Mouse (Mus musculus) CH12.LX (cell line): ENCODE measurements at regions not wholly inside any gene's neighbourhood (a gene's known extent, or its start where the extent isn't known, plus 50 kb on each side); places are given as distances from the start of the nearest gene placed in this dataset.

ENCODE experiments used
- DNase-seq: peaks from one replicate; pipeline ENCODE4 v3.0.0-alpha.2; 2013; ENCODE audit errors: extremely low read depth
- H3K27ac ChIP-seq: 2 replicates; pipeline ENCODE4 v1.5.1; 2012; ENCODE audit warnings: low read depth, mild to moderate bottlenecking, control low read depth, moderate library complexity; ENCODE audit not compliant: insufficient read depth
- H3K27me3 ChIP-seq: replicated peaks from 2 replicates; pipeline ENCODE3; 2012; ENCODE audit warnings: inconsistent platforms
- H3K36me3 ChIP-seq, 2 experiments: replicated peaks in 1 of 2; 2 replicates each; pipeline versions ENCODE3 to v1.6.1; 2012; ENCODE audit warnings: inconsistent platforms in 1 of 2, low read length in 1 of 2, mild to moderate bottlenecking in 1 of 2, mixed read lengths in 1 of 2, moderate library complexity in 1 of 2; ENCODE audit not compliant: control insufficient read depth in 1 of 2, insufficient read depth in 1 of 2
- H3K4me1 ChIP-seq, 2 experiments: 2 replicates each; pipeline ENCODE4 v1.6.1; 2012; ENCODE audit warnings: inconsistent platforms in 1 of 2, moderate library complexity in 1 of 2; ENCODE audit not compliant: insufficient read depth in 2 of 2, control insufficient read depth in 1 of 2
- H3K4me2 ChIP-seq: 2 replicates; pipeline ENCODE4 v1.6.1; 2012; ENCODE audit warnings: low read depth, mild to moderate bottlenecking, control low read depth; ENCODE audit not compliant: poor library complexity, insufficient read depth, severe bottlenecking
- H3K4me3 ChIP-seq, 3 experiments: fragments of 150-350 bp in 1 of 3; sonication (generic) in 1 of 3; replicated peaks in 1 of 3; 2 replicates each; pipeline versions ENCODE3 to v1.5.1; 2011 to 2012; ENCODE audit warnings: low read depth in 2 of 3, low read length in 2 of 3, mild to moderate bottlenecking in 2 of 3, moderate library complexity in 2 of 3, control low read depth in 1 of 3, improper control_type of control experiment in 1 of 3, inconsistent platforms in 1 of 3, mixed read lengths in 1 of 3; ENCODE audit not compliant: poor library complexity in 1 of 3
- H3K79me2 ChIP-seq: replicated peaks from 2 replicates; pipeline ENCODE4 v1.6.1; 2012; ENCODE audit warnings: mild to moderate bottlenecking, moderate library complexity; ENCODE audit not compliant: control insufficient read depth, poor library complexity, insufficient read depth, severe bottlenecking; ENCODE audit errors: extremely low read depth
- H3K9ac ChIP-seq: 2 replicates; pipeline ENCODE4 v1.6.1; 2012; ENCODE audit warnings: low read depth, mild to moderate bottlenecking, control low read depth, moderate library complexity; ENCODE audit not compliant: insufficient read depth
- H3K9me3 ChIP-seq: replicated peaks from 2 replicates; pipeline ENCODE3; 2012; ENCODE audit warnings: low read length, inconsistent platforms, mixed read lengths
- BHLHE40 ChIP-seq: IDR thresholded peaks from 2 replicates; pipeline ENCODE4 v1.6.1; 2011; ENCODE audit warnings: mild to moderate bottlenecking, low read depth, low read length, improper control_type of control experiment
- CHD2 ChIP-seq: IDR thresholded peaks from 2 replicates; pipeline ENCODE4 v1.6.1; 2011; ENCODE audit warnings: low read length, improper control_type of control experiment
- CTCF ChIP-seq, 2 experiments: IDR thresholded peaks in 1 of 2; conservative IDR thresholded peaks in 1 of 2; 2 replicates each; pipeline ENCODE4 v1.5.1; 2011 to 2012; ENCODE audit warnings: low read depth in 2 of 2, low read length in 2 of 2, improper control_type of control experiment in 1 of 2, inconsistent platforms in 1 of 2, mild to moderate bottlenecking in 1 of 2, moderate library complexity in 1 of 2
- E2F4 ChIP-seq: IDR thresholded peaks from 2 replicates; pipeline ENCODE4 v1.6.1; 2011; ENCODE audit warnings: low read depth, low read length, improper control_type of control experiment; ENCODE audit not compliant: insufficient replicate concordance
- GABPA ChIP-seq: IDR thresholded peaks from 2 replicates; pipeline ENCODE4 v1.6.1; 2012; ENCODE audit warnings: low read depth, low read length, improper control_type of control experiment, inconsistent platforms; ENCODE audit not compliant: insufficient replicate concordance
- HCFC1 ChIP-seq: IDR thresholded peaks from 2 replicates; pipeline ENCODE4 v1.6.1; 2012; ENCODE audit warnings: low read depth, mild to moderate bottlenecking, inconsistent platforms, low read length, improper control_type of control experiment
- IRF4 ChIP-seq: IDR thresholded peaks from 2 replicates; pipeline ENCODE4 v1.6.1; 2014; ENCODE audit warnings: low read depth, mild to moderate bottlenecking, inconsistent platforms, low read length, improper control_type of control experiment
- JUN ChIP-seq: IDR thresholded peaks from 2 replicates; pipeline ENCODE4 v1.6.1; 2011; ENCODE audit warnings: low read depth, mild to moderate bottlenecking, low read length, improper control_type of control experiment, moderate library complexity; ENCODE audit not compliant: insufficient read depth
- JUND ChIP-seq: conservative IDR thresholded peaks from 2 replicates; pipeline ENCODE4 v1.6.1; 2011; ENCODE audit warnings: low read depth, low read length, improper control_type of control experiment
- MAFK ChIP-seq: IDR thresholded peaks from 2 replicates; pipeline ENCODE4 v1.6.1; 2011; ENCODE audit warnings: low read length, improper control_type of control experiment; ENCODE audit not compliant: insufficient replicate concordance
- MAX ChIP-seq: IDR thresholded peaks from 2 replicates; pipeline ENCODE4 v1.6.1; 2011; ENCODE audit warnings: low read length, improper control_type of control experiment
- MAZ ChIP-seq: IDR thresholded peaks from 2 replicates; pipeline ENCODE4 v1.6.1; 2012; ENCODE audit warnings: low read depth, mild to moderate bottlenecking, inconsistent platforms, low read length, improper control_type of control experiment, moderate library complexity
- MEF2A ChIP-seq: IDR thresholded peaks from 2 replicates; pipeline ENCODE4 v1.6.1; 2014; ENCODE audit warnings: low read depth, mild to moderate bottlenecking, inconsistent platforms, low read length, improper control_type of control experiment, borderline replicate concordance
- MYC ChIP-seq: IDR thresholded peaks from 2 replicates; pipeline ENCODE4 v1.6.1; 2011; ENCODE audit warnings: low read depth, mild to moderate bottlenecking, improper control_type of control experiment, low read length
- NELFE ChIP-seq: IDR thresholded peaks from 2 replicates; pipeline ENCODE4 v1.6.1; 2011; ENCODE audit warnings: low read depth, low read length, improper control_type of control experiment
- POLR2A ChIP-seq: IDR thresholded peaks from 2 replicates; pipeline ENCODE4 v1.6.1; 2011; ENCODE audit warnings: low read depth, mild to moderate bottlenecking, improper control_type of control experiment, low read length
- POLR2AphosphoS2 ChIP-seq: IDR thresholded peaks from 2 replicates; pipeline ENCODE4 v1.6.1; 2011; ENCODE audit warnings: low read depth, low read length, improper control_type of control experiment
- RCOR1 ChIP-seq: conservative IDR thresholded peaks from 2 replicates; pipeline ENCODE4 v1.6.1; 2012; ENCODE audit warnings: low read depth, mild to moderate bottlenecking, inconsistent platforms, low read length, improper control_type of control experiment
- SIN3A ChIP-seq: IDR thresholded peaks from 2 replicates; pipeline ENCODE4 v1.6.1; 2012; ENCODE audit warnings: low read length, improper control_type of control experiment, inconsistent platforms
- TCF12 ChIP-seq: IDR thresholded peaks from 2 replicates; pipeline ENCODE4 v1.6.1; 2014; ENCODE audit warnings: low read depth, mild to moderate bottlenecking, inconsistent platforms, low read length, improper control_type of control experiment
- UBTF ChIP-seq: IDR thresholded peaks from 2 replicates; pipeline ENCODE4 v1.6.1; 2012; ENCODE audit warnings: low read depth, mild to moderate bottlenecking, inconsistent platforms, low read length, improper control_type of control experiment, moderate library complexity
- USF2 ChIP-seq: conservative IDR thresholded peaks from 2 replicates; pipeline ENCODE4 v1.6.1; 2011; ENCODE audit warnings: low read depth, low read length, improper control_type of control experiment
- ZC3H11A ChIP-seq: IDR thresholded peaks from 2 replicates; pipeline ENCODE4 v1.6.1; 2012; ENCODE audit warnings: low read depth, mild to moderate bottlenecking, inconsistent platforms, low read length, improper control_type of control experiment
- ZKSCAN1 ChIP-seq: IDR thresholded peaks from 2 replicates; pipeline ENCODE4 v1.6.1; 2012; ENCODE audit warnings: low read depth, inconsistent platforms, low read length, improper control_type of control experiment, borderline replicate concordance
- ZMIZ1 ChIP-seq: IDR thresholded peaks from 2 replicates; pipeline ENCODE4 v1.6.1; 2012; ENCODE audit warnings: low read depth, mild to moderate bottlenecking, inconsistent platforms, low read length, improper control_type of control experiment
- ZNF384 ChIP-seq: IDR thresholded peaks from 2 replicates; pipeline ENCODE4 v1.6.1; 2012; ENCODE audit warnings: low read depth, low read length, improper control_type of control experiment, inconsistent platforms
- dilution Hi-C: fragments of 300-500 bp; cut with MboI; formaldehyde crosslinking; loops from 2 replicates; pipeline ENCODE4 v1.14.3; 2020; ENCODE audit warnings: low sequenced_read_pairs; ENCODE audit not compliant: extremely low pct_unique_long_range_greater_than_20kb, extremely low pct_ligation_motif_present
- in situ Hi-C: fragments of 300-500 bp; cut with MboI; formaldehyde crosslinking; loops from 3 replicates; pipeline ENCODE4 v1.14.3; 2019; ENCODE audit warnings: low sequenced_read_pairs, low pct_ligation_motif_present, low pct_unique_long_range_greater_than_20kb, mixed read lengths

- Histone ChIP-seq H3K4me1 (no peaks in the 10 kb centered on the region), H3K4me3 (no peak overlapping the region), H3K4me2 (no peak overlapping the region), H3K9ac (no peak overlapping the region), H3K9me3 (peaks cover 3% of the 10 kb centered on the region), H3K79me2 (no peaks in the 10 kb centered on the region), H3K27me3 (no peaks in the 10 kb centered on the region), H3K36me3 (no peaks in the 10 kb centered on the region), H3K27ac (no peak overlapping the region)
- no peak for TF ChIP-seq E2F4
- TF ChIP-seq MYC: no peak
- TF ChIP-seq BHLHE40: no peak
- TF ChIP-seq JUND: no peak
- no peak for TF ChIP-seq MAFK
- TF ChIP-seq ZKSCAN1: no peak
- no peak for TF ChIP-seq CTCF (conservative IDR thresholded peaks at IDR 0.05 in 1 of 2, IDR thresholded peaks at IDR 0.05 in 1 of 2; ENCODE audit: low read depth in 2 of 2, low read length in 2 of 2)
- no peak for TF ChIP-seq NELFE
- TF ChIP-seq RCOR1: no peak
- no peak for TF ChIP-seq POLR2AphosphoS2
- no peak for TF ChIP-seq MAX
- no peak for TF ChIP-seq JUN
- TF ChIP-seq USF2: no peak
- TF ChIP-seq UBTF: no peak
- no peak for TF ChIP-seq HCFC1
- no peak for TF ChIP-seq CHD2
- TF ChIP-seq TCF12: no peak
- TF ChIP-seq ZMIZ1: no peak
- in situ Hi-C loops: no loop called here
- dilution Hi-C loops: no loop called here
- DNase-seq: no peak
These were observed 234.2 kb upstream of the Gm5148 start for GRCm38 (mm10) chr3:37958361-37958978.

DNA sequence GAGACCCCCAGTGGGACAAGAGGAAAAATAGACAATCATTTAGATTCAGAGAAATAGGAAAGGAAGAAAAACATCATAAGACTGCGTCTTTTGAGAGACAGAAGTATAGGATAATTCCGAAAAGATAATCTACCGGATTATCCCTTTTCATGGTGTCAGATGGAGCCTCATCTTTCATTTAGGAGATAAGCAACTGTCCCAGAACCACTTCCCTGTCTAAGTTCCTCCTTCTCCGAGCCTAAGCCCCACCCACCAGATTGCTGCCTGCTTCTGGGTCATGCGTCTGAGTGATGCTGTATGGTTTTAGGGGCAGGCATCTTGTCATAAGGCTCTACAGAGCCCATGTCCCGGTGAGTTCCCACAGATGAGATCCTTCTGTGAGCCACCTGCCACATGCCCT, 232.3 kb upstream of the Gm5148 start:
- Histone ChIP-seq H3K4me2 (no peak overlapping the region; the same call in 1 of the 2 replicates), H3K9ac (no peak overlapping the region), H3K27me3 (no peaks in the 10 kb centered on the region), H3K4me1 (no peaks in the 10 kb centered on the region), H3K9me3 (peaks cover 3% of the 10 kb centered on the region), H3K79me2 (no peaks in the 10 kb centered on the region), H3K36me3 (no peaks in the 10 kb centered on the region), H3K4me3 (no peak overlapping the region), H3K27ac (no peak overlapping the region)
- dilution Hi-C loops (no loop called here), in situ Hi-C loops (no loop called here)
- TF ChIP-seq GABPA (no peak), BHLHE40 (no peak), MAX (no peak), JUND (no peak), MAZ (no peak), JUN (no peak), IRF4 (no peak), SIN3A (no peak), CHD2 (no peak), TCF12 (no peak), MEF2A (no peak), POLR2A (no peak), ZC3H11A (no peak), ZNF384 (no peak), MAFK (no peak)
- DNase-seq: no peak
